Mouse (Mus musculus) lung, postnatal 25 days (tissue): ENCODE data around the gene Lrrc4c.

Experiments
- DNase-seq: peaks from one replicate; pipeline ENCODE4 v3.0.0; 2022; ENCODE audit warnings: low spot score

The Lrrc4c gene

GRCm38 (mm10) chr2:97610566-97610965, 1292.6 kb downstream of the Lrrc4c start:
- DNase-seq, result no peak

GRCm38 (mm10) chr2:97614724-97615123, 1296.8 kb downstream of the Lrrc4c start:
- no peak for DNase-seq

GRCm38 (mm10) chr2:97618589-97618988, 1300.6 kb downstream of the Lrrc4c start:
- no peak for DNase-seq

GRCm38 (mm10) chr2:97639941-97640340, 1322.0 kb downstream of the Lrrc4c start:
- no peak for DNase-seq

GRCm38 (mm10) chr2:97641661-97642060, 1323.7 kb downstream of the Lrrc4c start:
- no peak for DNase-seq

GRCm38 (mm10) chr2:97652711-97653110, 1334.7 kb downstream of the Lrrc4c start:
- no peak for DNase-seq
